Mouse (Mus musculus) embryonic fibroblast, embryonic 13.5 days (primary cell): ENCODE data around the gene Nid1.

ENCODE experiments used
- CTCF ChIP-seq: IDR thresholded peaks from 2 replicates; pipeline ENCODE4 v1.5.1; 2011; ENCODE audit warnings: mild to moderate bottlenecking, control low read depth, low read length, moderate library complexity, borderline replicate concordance; ENCODE audit not compliant: insufficient read depth
- POLR2A ChIP-seq: IDR thresholded peaks from 2 replicates; pipeline ENCODE4 v1.6.1; 2011; ENCODE audit warnings: low read depth, mild to moderate bottlenecking, control low read depth, low read length, moderate library complexity

- no peak for TF ChIP-seq CTCF
- no peak for TF ChIP-seq POLR2A
Observed at GRCm38 (mm10) chr13:13525877-13526276, 88.5 kb downstream of the Nid1 start.
